Mouse (Mus musculus) forebrain, postnatal 0 days (tissue): ENCODE results near the gene Cc2d2a. TPM values are rescaled to one million over a fixed set of nuclear protein-coding genes. Genes with fewer than 3 reads are reported as not detected.

Experiments
- ATAC-seq: fragments of 200-750 bp; cut with Nextera tagmentation; 2 replicates; pipeline ENCODE4 v1.8.0; 2017; ENCODE audit warnings: mild to moderate bottlenecking, moderate library complexity
- DNase-seq: peaks from one replicate; pipeline ENCODE4 v3.0.0-alpha.2; 2015
- H3K27ac ChIP-seq: fragments of 300-500 bp; sonication (generic); 2 replicates; pipeline ENCODE4 v1.5.1; 2014; ENCODE audit warnings: low read depth, mild to moderate bottlenecking, antibody characterized with exemption, low read length, moderate library complexity, mixed read lengths
- H3K27me3 ChIP-seq: fragments of 300-500 bp; sonication (generic); 2 replicates; pipeline ENCODE4 v1.6.1; 2014; ENCODE audit warnings: mild to moderate bottlenecking, low read length, mixed read lengths; ENCODE audit not compliant: insufficient read depth
- H3K36me3 ChIP-seq: fragments of 300-500 bp; sonication (generic); 2 replicates; pipeline ENCODE4 v1.6.1; 2014; ENCODE audit warnings: mild to moderate bottlenecking, moderate library complexity; ENCODE audit not compliant: insufficient read depth
- H3K4me1 ChIP-seq: fragments of 300-500 bp; sonication (generic); 2 replicates; pipeline ENCODE4 v1.6.1; 2014; ENCODE audit warnings: antibody characterized with exemption; ENCODE audit not compliant: insufficient read depth
- H3K4me2 ChIP-seq: fragments of 300-500 bp; sonication (generic); 2 replicates; pipeline ENCODE4 v1.6.1; 2014; ENCODE audit warnings: low read depth, mild to moderate bottlenecking, moderate library complexity
- H3K4me3 ChIP-seq: fragments of 300-500 bp; sonication (generic); 2 replicates; pipeline ENCODE4 v1.5.1; 2014; ENCODE audit warnings: low read depth, low read length, mixed read lengths
- H3K9ac ChIP-seq: fragments of 300-500 bp; sonication (generic); 2 replicates; pipeline ENCODE4 v1.6.1; 2014; ENCODE audit warnings: mild to moderate bottlenecking
- H3K9me3 ChIP-seq: fragments of 300-500 bp; sonication (generic); 2 replicates; pipeline ENCODE4 v1.6.1; 2016; ENCODE audit warnings: low read length
- CTCF ChIP-seq: sonication (generic); IDR thresholded peaks from 2 replicates; pipeline ENCODE4 v1.5.1; 2016; ENCODE audit warnings: antibody characterized with exemption, control low read depth, low read depth
- WGBS: fragments of 180-500 bp; shearing (Covaris S2); extraction: QIAGEN DNeasy Blood & Tissue Kit; methylation state at CpG from one replicate; pipeline ENCODE4 v1.1.7; 2014; 5-methylcytosine and 5-hydroxymethylcytosine counted together
- polyA plus RNA-seq: library from polyadenylated mRNA; unstranded; fragments of >200 nt; fragmentation: Nextera tagmentation; extraction: Ambion mirVana; gene quantifications from 2 replicates; pipeline ENCODE4 v1.2.1, GENCODE M21; 2015
- total RNA-seq: library from RNA; depleted of rRNA; stranded (reverse); fragments of >200 nt; gene quantifications from 2 replicates; pipeline ENCODE4 v1.2.3, GENCODE M21; 2014

Cc2d2a gene
- total and polyA plus RNA-seq, 2 experiments from 2014 or later: 5.6 to 10.2 TPM

- no peak overlapping the region for H3K9ac ChIP-seq
- WGBS: 84% methylated on average over 3 of the region's 3 CpGs
- H3K27me3 ChIP-seq: no peaks in the 10 kb centered on the region
- no peak overlapping the region for H3K4me3 ChIP-seq
- H3K9me3 ChIP-seq: no peaks in the 10 kb centered on the region
- no peak overlapping the region for H3K4me2 ChIP-seq
- H3K27ac ChIP-seq: no peak overlapping the region
- peaks cover 31% of the 10 kb centered on the region for H3K36me3 ChIP-seq
- TF ChIP-seq CTCF: no peak
- ATAC-seq (no peak), DNase-seq (no peak)
- H3K4me1 ChIP-seq: no peaks in the 10 kb centered on the region
Observed at GRCm38 (mm10) chr5:43770618-43771354, 108.6 kb downstream of the Cc2d2a start.

GRCm38 (mm10) chr5:43771555-43771954 lies 109.4 kb downstream of the Cc2d2a start:
- Histone ChIP-seq H3K27me3 (no peaks in the 10 kb centered on the region), H3K27ac (no peak overlapping the region), H3K4me1 (no peaks in the 10 kb centered on the region), H3K36me3 (peaks cover 31% of the 10 kb centered on the region), H3K4me2 (no peak overlapping the region), H3K4me3 (no peak overlapping the region), H3K9me3 (no peaks in the 10 kb centered on the region), H3K9ac (no peak overlapping the region)
- TF ChIP-seq CTCF: no peak
- DNase-seq (no peak), ATAC-seq (no peak)
- 94% methylated on average over 3 of the region's 3 CpGs for WGBS

- Histone ChIP-seq H3K9me3 (no peaks in the 10 kb centered on the region), H3K27ac (no peak overlapping the region), H3K4me2 (no peak overlapping the region), H3K9ac (no peak overlapping the region), H3K27me3 (no peaks in the 10 kb centered on the region), H3K4me3 (no peak overlapping the region), H3K4me1 (peaks cover 20% of the 10 kb centered on the region; the same call in 1 of the 2 replicates), H3K36me3 (peaks cover 7% of the 10 kb centered on the region; the same call in 1 of the 2 replicates)
- ATAC-seq (no peak), DNase-seq (no peak)
- TF ChIP-seq CTCF: no peak
Observed at GRCm38 (mm10) chr5:43776407-43776806, 114.3 kb downstream of the Cc2d2a start.

- no peaks in the 10 kb centered on the region for H3K9me3 ChIP-seq
- WGBS: 31% methylated on average over 1 of the region's 1 CpGs
Observed at GRCm38 (mm10) chr5:43776993-43777392, 114.8 kb downstream of the Cc2d2a start.

GRCm38 (mm10) chr5:43778583-43778982 lies 116.4 kb downstream of the Cc2d2a start:
- no peak for DNase-seq
- no peaks in the 10 kb centered on the region for H3K9me3 ChIP-seq

More at GRCm38 (mm10) chr5:43776993-43777392, 114.8 kb downstream of the Cc2d2a start:
- H3K36me3 ChIP-seq: peaks cover under 1% of the 10 kb centered on the region; the same call in 1 of the 2 replicates
- H3K27ac ChIP-seq: no peak overlapping the region
- no peak overlapping the region for H3K9ac ChIP-seq
- ATAC-seq (no peak), DNase-seq (no peak)
- no peak overlapping the region for H3K4me3 ChIP-seq
- no peak overlapping the region for H3K4me2 ChIP-seq
- no peaks in the 10 kb centered on the region for H3K27me3 ChIP-seq
- TF ChIP-seq CTCF: no peak
- H3K4me1 ChIP-seq: peaks cover 20% of the 10 kb centered on the region; the same call in 1 of the 2 replicates

GRCm38 (mm10) chr5:43781423-43781976 lies 119.4 kb downstream of the Cc2d2a start:
- ATAC-seq (peak; percentile 74), DNase-seq (no peak)
- Histone ChIP-seq H3K27me3 (no peaks in the 10 kb centered on the region), H3K4me2 (peak overlapping the region; percentile 95), H3K36me3 (no peaks in the 10 kb centered on the region), H3K9me3 (no peaks in the 10 kb centered on the region), H3K9ac (peak overlapping the region; percentile 99), H3K27ac (peak overlapping the region; percentile 100), H3K4me3 (peak overlapping the region; percentile 85), H3K4me1 (peaks cover 23% of the 10 kb centered on the region; the same call in 1 of the 2 replicates)
- no peak for TF ChIP-seq CTCF
- 2% methylated on average over 39 of the region's 61 CpGs for WGBS

More at GRCm38 (mm10) chr5:43778583-43778982, 116.4 kb downstream of the Cc2d2a start:
- WGBS: 93% methylated on average over 3 of the region's 3 CpGs
- Histone ChIP-seq H3K27ac (no peak overlapping the region), H3K4me3 (no peak overlapping the region), H3K27me3 (no peaks in the 10 kb centered on the region), H3K36me3 (no peaks in the 10 kb centered on the region), H3K4me1 (peaks cover 23% of the 10 kb centered on the region; the same call in 1 of the 2 replicates), H3K9ac (no peak overlapping the region), H3K4me2 (no peak overlapping the region)
- TF ChIP-seq CTCF: no peak
- ATAC-seq: no peak
